Mouse (Mus musculus): ENCODE data around the gene Steap3. TPM values are rescaled to one million over a fixed set of nuclear protein-coding genes. Genes with fewer than 3 reads are reported as not detected.
"Not testable (repeated sequence)": the region's sequence is repeated elsewhere in the genome, so short reads cannot be mapped to it uniquely, and the experiment has no call there.

Steap3 gene
- 58.3 and 67.0 TPM in 2 replicates for polyA plus RNA-seq (2012; rRNA removed)

- Histone ChIP-seq H3K4me3 (replicated peaks; ENCODE audit: extremely low read depth, low read depth, low read length) (no peak within 1 kb of the TSS), H3K4me1 (ENCODE audit: control insufficient read depth, insufficient read depth, low read length) (no peaks in the 10 kb centered on the region)
- no peak for DNase-seq
- TF ChIP-seq POLR2A (IDR thresholded peaks at IDR 0.05; ENCODE audit: borderline replicate concordance, extremely low read depth, low read depth, low read length) (no peak), CTCF (IDR thresholded peaks at IDR 0.05; ENCODE audit: insufficient read depth, low read length) (no peak)
- 82% methylated on average over 5 of the region's 5 CpGs for whole genome bisulfite sequencing
Observed at GRCm38 (mm10) chr1:120272605-120273004, at the start of gene Steap3. Gene Steap3 (minus strand): TSS chr1:120272705.

- DNase-seq = no peak
- TF ChIP-seq CTCF (IDR thresholded peaks at IDR 0.05; ENCODE audit: insufficient read depth, low read length) = no peak
- no peak for TF ChIP-seq POLR2A (IDR thresholded peaks at IDR 0.05; ENCODE audit: borderline replicate concordance, extremely low read depth, low read depth, low read length)
- WGBS = 86% methylated on average over 16 of the region's 16 CpGs
- Histone ChIP-seq H3K4me1 (ENCODE audit: control insufficient read depth, insufficient read depth, low read length) (no peaks in the 10 kb centered on the region), H3K4me3 (replicated peaks; ENCODE audit: extremely low read depth, low read depth, low read length) (no peak overlapping the region)
Observed at GRCm38 (mm10) chr1:120321270-120322021, 48.9 kb upstream of the Steap3 start.

- 38% methylated on average over 2 of the region's 2 CpGs for WGBS
- TF ChIP-seq CTCF (IDR thresholded peaks at IDR 0.05; ENCODE audit: insufficient read depth, low read length) (no peak), POLR2A (IDR thresholded peaks at IDR 0.05; ENCODE audit: borderline replicate concordance, extremely low read depth, low read depth, low read length) (no peak)
Observed at GRCm38 (mm10) chr1:120305801-120306200, 33.3 kb upstream of the Steap3 start.

GRCm38 (mm10) chr1:120296936-120297335 lies 24.4 kb upstream of the Steap3 start:
- no peak for TF ChIP-seq CTCF (IDR thresholded peaks at IDR 0.05; ENCODE audit: insufficient read depth, low read length)
- TF ChIP-seq POLR2A (IDR thresholded peaks at IDR 0.05; ENCODE audit: borderline replicate concordance, extremely low read depth, low read depth, low read length) = no peak
- Histone ChIP-seq H3K4me1 (ENCODE audit: control insufficient read depth, insufficient read depth, low read length) (no peaks in the 10 kb centered on the region), H3K4me3 (replicated peaks; ENCODE audit: extremely low read depth, low read depth, low read length) (no peak overlapping the region)
- 87% methylated on average over 2 of the region's 2 CpGs for WGBS
- no peak for DNase-seq

More at GRCm38 (mm10) chr1:120305801-120306200, 33.3 kb upstream of the Steap3 start:
- H3K4me1 ChIP-seq (ENCODE audit: control insufficient read depth, insufficient read depth, low read length) = no peaks in the 10 kb centered on the region
- no peak for DNase-seq
- no peak overlapping the region for H3K4me3 ChIP-seq (replicated peaks; ENCODE audit: extremely low read depth, low read depth, low read length)

- Histone ChIP-seq H3K4me3 (replicated peaks; ENCODE audit: extremely low read depth, low read depth, low read length) (no peak overlapping the region), H3K4me1 (ENCODE audit: control insufficient read depth, insufficient read depth, low read length) (no peaks in the 10 kb centered on the region)
- WGBS = 24% methylated on average over 1 of the region's 1 CpGs
- DNase-seq = no peak
- TF ChIP-seq CTCF (IDR thresholded peaks at IDR 0.05; ENCODE audit: insufficient read depth, low read length) (no peak), POLR2A (IDR thresholded peaks at IDR 0.05; ENCODE audit: borderline replicate concordance, extremely low read depth, low read depth, low read length) (no peak)
Observed at GRCm38 (mm10) chr1:120293803-120294202, 21.3 kb upstream of the Steap3 start.

GRCm38 (mm10) chr1:120291709-120292108 lies 19.2 kb upstream of the Steap3 start:
- DNase-seq = no peak
- Histone ChIP-seq H3K4me1 (ENCODE audit: control insufficient read depth, insufficient read depth, low read length) (no peaks in the 10 kb centered on the region), H3K4me3 (replicated peaks; ENCODE audit: extremely low read depth, low read depth, low read length) (no peak overlapping the region)
- TF ChIP-seq CTCF (IDR thresholded peaks at IDR 0.05; ENCODE audit: insufficient read depth, low read length) (no peak), POLR2A (IDR thresholded peaks at IDR 0.05; ENCODE audit: borderline replicate concordance, extremely low read depth, low read depth, low read length) (no peak)
- WGBS = 91% methylated on average over 3 of the region's 3 CpGs

- WGBS = 38% methylated on average over 2 of the region's 2 CpGs
- TF ChIP-seq CTCF (IDR thresholded peaks at IDR 0.05; ENCODE audit: insufficient read depth, low read length) = no peak
- no peak for TF ChIP-seq POLR2A (IDR thresholded peaks at IDR 0.05; ENCODE audit: borderline replicate concordance, extremely low read depth, low read depth, low read length)
- no peaks in the 10 kb centered on the region for H3K4me1 ChIP-seq (ENCODE audit: control insufficient read depth, insufficient read depth, low read length)
- no peak overlapping the region for H3K4me3 ChIP-seq (replicated peaks; ENCODE audit: extremely low read depth, low read depth, low read length)
- no peak for DNase-seq
Observed at GRCm38 (mm10) chr1:120289843-120290242, 17.3 kb upstream of the Steap3 start.

GRCm38 (mm10) chr1:120287679-120288078 lies 15.2 kb upstream of the Steap3 start:
- H3K4me3 ChIP-seq (replicated peaks; ENCODE audit: extremely low read depth, low read depth, low read length) = no peak overlapping the region

GRCm38 (mm10) chr1:120276058-120276457 lies 3.6 kb upstream of the Steap3 start:
- 73% methylated on average over 1 of the region's 1 CpGs for WGBS
- not testable (repeated sequence) for DNase-seq; H3K4me3 ChIP-seq (replicated peaks; ENCODE audit: extremely low read depth, low read depth, low read length); H3K4me1 ChIP-seq (ENCODE audit: control insufficient read depth, insufficient read depth, low read length)

More at GRCm38 (mm10) chr1:120287679-120288078, 15.2 kb upstream of the Steap3 start:
- DNase-seq = no peak
- 44% methylated on average over 4 of the region's 4 CpGs for WGBS
- no peaks in the 10 kb centered on the region for H3K4me1 ChIP-seq (ENCODE audit: control insufficient read depth, insufficient read depth, low read length)
- TF ChIP-seq POLR2A (IDR thresholded peaks at IDR 0.05; ENCODE audit: borderline replicate concordance, extremely low read depth, low read depth, low read length) (no peak), CTCF (IDR thresholded peaks at IDR 0.05; ENCODE audit: insufficient read depth, low read length) (no peak)

- no peak for TF ChIP-seq POLR2A (IDR thresholded peaks at IDR 0.05; ENCODE audit: borderline replicate concordance, extremely low read depth, low read depth, low read length)
- TF ChIP-seq CTCF (IDR thresholded peaks at IDR 0.05; ENCODE audit: insufficient read depth, low read length) = no peak
- DNase-seq = no peak
- Histone ChIP-seq H3K4me1 (ENCODE audit: control insufficient read depth, insufficient read depth, low read length) (no peaks in the 10 kb centered on the region), H3K4me3 (replicated peaks; ENCODE audit: extremely low read depth, low read depth, low read length) (no peak overlapping the region)
- WGBS = 79% methylated on average over 3 of the region's 3 CpGs
Observed at GRCm38 (mm10) chr1:120275224-120275623, 2.7 kb upstream of the Steap3 start.

All from lung, adult 2 months (tissue).